Mouse (Mus musculus) layer of hippocampus, adult 18-20 months (tissue): ENCODE data around the gene Defb36. TPM values are rescaled to one million over a fixed set of nuclear protein-coding genes. Genes with fewer than 3 reads are reported as not detected.

Experiments used
- DNase-seq, 2 experiments: peaks; one replicate each; pipeline ENCODE4 v3.0.0; 2022; ENCODE audit warnings: low spot score in 2 of 2
- total RNA-seq, 2 experiments: library from RNA; stranded (reverse); gene quantifications; 2 replicates each; pipeline ENCODE4 v1.2.3; 2021

Defb36 gene
- total RNA-seq, 2 experiments from 2014 or later: not detected

GRCm38 (mm10) chr2:152661163-152661562 lies 57.0 kb downstream of the Defb36 start:
- DNase-seq: no peak

Other genes with a start within 250 kb of the Defb36 start
- gene Nrsn2, start 227.7 kb upstream of the Defb36 start, total RNA-seq: 100 to 1,000 TPM in 1 of 2 experiments, 10 to 100 TPM in 1; 95.7 to 106 TPM
- 10 to 100 TPM; 15.0 to 15.6 TPM for gene Sox12, start 206.3 kb upstream of the Defb36 start, total RNA-seq
- gene Zcchc3, start 189.3 kb upstream of the Defb36 start, total RNA-seq: 10 to 100 TPM; 10.2 to 10.6 TPM
- gene 6820408C15Rik, start 188.7 kb upstream of the Defb36 start, total RNA-seq: 1 to 10 TPM; 1.7 to 2.3 TPM
- gene Defb23, start 139.7 kb upstream of the Defb36 start, total RNA-seq: not detected
- not detected for gene Defb20, start 127.3 kb upstream of the Defb36 start, total RNA-seq
- gene Defb22, start 114.2 kb upstream of the Defb36 start, total RNA-seq: not detected
- gene Defb26, start 92.6 kb upstream of the Defb36 start, total RNA-seq: not detected
- not detected for gene Defb28, start 86.1 kb upstream of the Defb36 start, total RNA-seq
- gene Defb29, start 64.2 kb upstream of the Defb36 start, total RNA-seq: not detected
- not detected for gene Gm17416, start 35.0 kb upstream of the Defb36 start, total RNA-seq
- gene Defb21, start 31.6 kb upstream of the Defb36 start, total RNA-seq: not detected
- not detected for gene Defb19, start 24.0 kb upstream of the Defb36 start, total RNA-seq
- not detected for gene Defb45, start 4.9 kb upstream of the Defb36 start, total RNA-seq
- not detected for gene Defb25, start 18.7 kb downstream of the Defb36 start, total RNA-seq
- under 1 TPM; 0.74 to 0.79 TPM for gene Rem1, start 22.6 kb downstream of the Defb36 start, total RNA-seq
- 10 to 100 TPM; 75.0 to 76.0 TPM for gene H13, start 65.1 kb downstream of the Defb36 start, total RNA-seq
- gene Mcts2, start 82.7 kb downstream of the Defb36 start, total RNA-seq: 10 to 100 TPM; 18.3 to 19.2 TPM
- gene Id1, start 131.9 kb downstream of the Defb36 start, total RNA-seq: 10 to 100 TPM; 19.5 to 22.3 TPM
- gene Cox4i2, start 149.8 kb downstream of the Defb36 start, total RNA-seq: 1 to 10 TPM; 1.1 to 2.3 TPM
- gene Bcl2l1, start 227.4 kb downstream of the Defb36 start, total RNA-seq: 100 to 1,000 TPM; 134 to 146 TPM
- gene Tpx2, start 243.6 kb downstream of the Defb36 start, total RNA-seq: 1 to 10 TPM; 1.6 to 1.9 TPM